Mouse (Mus musculus) adrenal gland, adult 18-20 months (tissue): ENCODE results near the gene Prps2. TPM values are rescaled to one million over a fixed set of nuclear protein-coding genes. Genes with fewer than 3 reads are reported as not detected.
"Not testable (repeated sequence)": the region's sequence is repeated elsewhere in the genome, so short reads cannot be mapped to it uniquely, and the experiment has no call there.

Experiments used
- DNase-seq, 2 experiments: peaks; one replicate each; pipeline ENCODE4 v3.0.0; 2021 to 2022; ENCODE audit warnings: low spot score in 2 of 2
- long read RNA-seq, 2 experiments: library from polyadenylated mRNA; stranded (forward); transcript quantifications; one replicate each; pipeline ENCODE4 v2.0.0; 2021
- total RNA-seq, 2 experiments: library from RNA; stranded (reverse); gene quantifications; 1 replicate in 1 of 2; 2 replicates in 1 of 2; pipeline ENCODE4 v1.2.3; 2021

The Prps2 gene
- 10 to 100 TPM; 18.2 to 25.3 TPM for total RNA-seq
- long read RNA-seq, experiment 1, transcript Prps2-201 (7 exons, 3,699 nt), result major isoform, 8 of 10 reads
- long read RNA-seq, experiment 1, partial matches to known transcripts, result 0 of 10 reads
- long read RNA-seq, experiment 1, other reads (novel, unspliced or antisense), result 2 of 10 reads
- long read RNA-seq, experiment 2, transcript Prps2-201 (7 exons, 3,699 nt), result major isoform, 10 of 22 reads
- long read RNA-seq, experiment 2, partial matches to known transcripts, result 10 of 22 reads
- long read RNA-seq, experiment 2, other reads (novel, unspliced or antisense), result 2 of 22 reads

GRCm38 (mm10) chrX:167382047-167382853, at the start of gene Prps2:
Prps2 (minus strand) TSS chrX:167382749.
- peak; percentile 23 to 29 for DNase-seq

- no peak for DNase-seq
Measured at GRCm38 (mm10) chrX:167417654-167418053, 35.1 kb upstream of the Prps2 start.

- peak in 1 of 2 experiments; percentile 6 for DNase-seq
Measured at GRCm38 (mm10) chrX:167394940-167395339, 12.4 kb upstream of the Prps2 start.

GRCm38 (mm10) chrX:167386647-167387046, 4.1 kb upstream of the Prps2 start:
- DNase-seq, result no peak

GRCm38 (mm10) chrX:167382854-167383186, 271 bp upstream of the Prps2 start:
- DNase-seq, result no peak

- DNase-seq, result peak; percentile 4 to 18
Measured at GRCm38 (mm10) chrX:167381583-167382046, 934 bp downstream of the Prps2 start.

GRCm38 (mm10) chrX:167380073-167380472, 2.5 kb downstream of the Prps2 start:
- no peak for DNase-seq

- not testable (repeated sequence) for DNase-seq
Measured at GRCm38 (mm10) chrX:167361231-167361630, 21.3 kb downstream of the Prps2 start.

- no peak for DNase-seq
Measured at GRCm38 (mm10) chrX:167359704-167360103, 22.8 kb downstream of the Prps2 start.

- no peak for DNase-seq
Measured at GRCm38 (mm10) chrX:167357415-167357814, 25.1 kb downstream of the Prps2 start.

- DNase-seq, result no peak
Measured at GRCm38 (mm10) chrX:167355965-167356364, 26.6 kb downstream of the Prps2 start.

GRCm38 (mm10) chrX:167353617-167354016, 28.9 kb downstream of the Prps2 start:
- no peak for DNase-seq

GRCm38 (mm10) chrX:167346440-167346839, 36.1 kb downstream of the Prps2 start:
- DNase-seq, result no peak

GRCm38 (mm10) chrX:167344356-167344755, 38.2 kb downstream of the Prps2 start:
- no peak for DNase-seq

- DNase-seq, result no peak
Measured at GRCm38 (mm10) chrX:167341811-167342210, 40.7 kb downstream of the Prps2 start.

GRCm38 (mm10) chrX:167340190-167340589, 42.4 kb downstream of the Prps2 start:
- no peak for DNase-seq

GRCm38 (mm10) chrX:167337990-167338389, 44.6 kb downstream of the Prps2 start:
- no peak for DNase-seq

- no peak for DNase-seq
Measured at GRCm38 (mm10) chrX:167334571-167334970, 48.0 kb downstream of the Prps2 start.

GRCm38 (mm10) chrX:167332607-167333006, 49.9 kb downstream of the Prps2 start:
- no peak for DNase-seq

GRCm38 (mm10) chrX:167330993-167331392, 51.6 kb downstream of the Prps2 start:
- DNase-seq, result no peak

- DNase-seq, result no peak
Measured at GRCm38 (mm10) chrX:167330399-167330798, 52.1 kb downstream of the Prps2 start, which contains the start of gene Tlr7. Tlr7 (minus strand) TSS chrX:167330558.

GRCm38 (mm10) chrX:167329620-167330019, 52.9 kb downstream of the Prps2 start:
- DNase-seq, result no peak
